Mouse (Mus musculus) retina, embryonic 14.5 days (tissue): ENCODE results near the gene Snx11.
A peak's percentile ranks its signal among the peaks of the same experiment; 100 is the strongest.

ENCODE experiments used
- DNase-seq: peaks from one replicate; pipeline ENCODE4 v3.0.0-alpha.2; 2015; ENCODE audit warnings: low spot score

The Snx11 gene

GRCm38 (mm10) chr11:96762742-96763470 is 14.5 kb downstream of the Snx11 start:
- DNase-seq, result no peak

GRCm38 (mm10) chr11:96761984-96762383 is 15.4 kb downstream of the Snx11 start:
- no peak for DNase-seq

- DNase-seq, result peak; percentile 82
Measured at GRCm38 (mm10) chr11:96760042-96760441, 17.3 kb downstream of the Snx11 start.

GRCm38 (mm10) chr11:96758402-96758801 is 19.0 kb downstream of the Snx11 start:
- DNase-seq, result no peak

- DNase-seq, result no peak
Measured at GRCm38 (mm10) chr11:96757421-96757820, 19.9 kb downstream of the Snx11 start.

- DNase-seq, result no peak
Measured at GRCm38 (mm10) chr11:96755298-96755697, 22.1 kb downstream of the Snx11 start.

- no peak for DNase-seq
Measured at GRCm38 (mm10) chr11:96747555-96747954, 29.8 kb downstream of the Snx11 start.

- DNase-seq, result no peak
Measured at GRCm38 (mm10) chr11:96746648-96747047, 30.7 kb downstream of the Snx11 start.

GRCm38 (mm10) chr11:96743891-96744290 is 33.5 kb downstream of the Snx11 start:
- DNase-seq, result no peak

- no peak for DNase-seq
Measured at GRCm38 (mm10) chr11:96743000-96743399, 34.4 kb downstream of the Snx11 start.

GRCm38 (mm10) chr11:96741995-96742394 is 35.4 kb downstream of the Snx11 start:
- DNase-seq, result peak; percentile 69

- no peak for DNase-seq
Measured at GRCm38 (mm10) chr11:96740796-96741195, 36.6 kb downstream of the Snx11 start.

- no peak for DNase-seq
Measured at GRCm38 (mm10) chr11:96737673-96738471, 39.5 kb downstream of the Snx11 start.

- no peak for DNase-seq
Measured at GRCm38 (mm10) chr11:96736361-96736760, 41.0 kb downstream of the Snx11 start.

- peak; percentile 84 for DNase-seq
Measured at GRCm38 (mm10) chr11:96735908-96736307, 41.5 kb downstream of the Snx11 start.

GRCm38 (mm10) chr11:96732657-96733056 is 44.7 kb downstream of the Snx11 start:
- no peak for DNase-seq

- no peak for DNase-seq
Measured at GRCm38 (mm10) chr11:96730327-96730726, 47.0 kb downstream of the Snx11 start.

- no peak for DNase-seq
Measured at GRCm38 (mm10) chr11:96729462-96729861, 47.9 kb downstream of the Snx11 start.

- no peak for DNase-seq
Measured at GRCm38 (mm10) chr11:96728577-96728976, 48.8 kb downstream of the Snx11 start.

- no peak for DNase-seq
Measured at GRCm38 (mm10) chr11:96725833-96726232, 51.5 kb downstream of the Snx11 start.

GRCm38 (mm10) chr11:96718609-96719008 is 58.8 kb downstream of the Snx11 start:
- no peak for DNase-seq
